Mouse (Mus musculus) T-helper 1 cell (primary cell): ENCODE measurements around the gene Sgsm1.

Source experiments
- in situ Hi-C: fragments of 300-600 bp; cut with MboI, MseI; formaldehyde crosslinking; loops from one replicate; pipeline ENCODE4 v1.15.1; 2025; ENCODE audit warnings: high pct_unique_total_duplicates

Sgsm1 gene

DNA sequence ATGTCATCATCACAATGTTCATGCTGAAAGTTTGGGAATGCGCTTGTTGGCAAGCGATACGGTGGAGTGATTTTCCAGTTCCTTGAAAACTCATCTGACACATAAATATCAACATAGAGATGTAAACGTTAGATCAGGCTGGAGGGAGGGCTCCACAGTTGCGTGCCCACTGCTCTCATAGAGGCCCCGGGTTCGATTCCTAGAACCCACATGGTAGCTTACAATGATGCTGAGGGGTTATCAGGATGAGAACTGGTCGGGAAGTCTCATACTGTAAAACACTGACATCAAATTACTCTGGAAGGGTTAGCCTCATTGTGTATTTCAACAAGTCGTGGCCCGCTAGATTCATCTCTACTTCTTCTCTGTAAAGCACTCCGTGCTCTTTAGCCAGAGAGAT, 24.5 kb downstream of the Sgsm1 start:
- in situ Hi-C loops = no loop called here

DNA sequence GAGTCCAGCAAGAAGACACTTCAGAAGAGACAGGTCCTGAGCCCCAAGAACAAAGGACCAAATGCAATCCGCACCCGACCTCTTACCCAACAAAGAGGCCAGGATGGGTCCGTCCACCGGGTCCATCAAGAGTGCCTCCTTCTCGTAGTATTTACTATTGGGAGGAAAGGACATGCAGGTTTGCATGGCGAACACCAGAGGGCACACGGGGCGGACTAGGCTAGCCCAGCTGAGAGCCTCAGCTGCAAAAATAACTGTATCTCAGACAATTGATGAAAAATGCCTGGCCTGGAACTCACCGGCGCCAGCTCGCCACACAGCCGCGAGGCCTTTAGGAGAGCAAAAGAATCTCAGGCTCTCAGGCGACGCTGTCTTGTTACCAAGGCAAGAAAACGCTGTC, 25.0 kb downstream of the Sgsm1 start:
- in situ Hi-C loops = no loop called here

DNA sequence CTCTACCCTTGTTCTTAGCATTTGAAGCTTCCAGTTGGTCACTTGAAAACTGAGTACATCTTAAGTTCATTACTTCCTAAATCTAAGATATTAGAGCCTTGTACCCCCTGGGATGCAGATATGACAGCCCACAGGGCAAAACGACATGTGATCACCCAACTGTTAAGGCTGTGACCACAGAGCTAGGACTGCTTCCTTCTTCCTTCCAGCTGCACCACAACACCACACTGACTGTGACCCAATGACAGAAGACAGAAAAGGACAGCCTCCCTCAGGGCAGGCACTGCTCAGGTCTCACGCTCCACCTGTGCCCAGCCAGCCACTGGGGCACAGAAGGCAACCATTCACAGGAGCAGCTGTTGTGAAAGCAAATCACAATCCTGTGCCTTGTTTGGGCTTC, 26.9 kb downstream of the Sgsm1 start:
- in situ Hi-C loops = no loop called here

DNA sequence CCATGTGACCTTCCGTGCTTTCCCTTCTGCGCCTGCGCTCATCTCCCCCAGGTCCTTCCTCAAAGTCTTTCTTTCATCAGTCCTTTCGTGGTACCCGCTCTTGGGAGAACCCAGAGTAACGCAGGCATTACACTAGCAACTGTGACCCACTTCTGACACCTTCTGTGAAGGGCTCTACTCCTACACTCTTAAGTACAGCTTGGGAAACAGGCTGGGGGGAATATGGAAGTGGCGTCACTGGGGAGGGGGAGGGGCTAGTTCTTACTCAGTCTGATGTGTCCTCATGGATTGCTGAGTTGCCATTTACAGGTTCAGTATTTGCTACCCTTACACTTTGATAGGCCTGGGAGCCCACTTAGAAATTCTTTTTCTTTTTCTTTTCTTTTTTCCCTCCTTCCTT, 29.0 kb downstream of the Sgsm1 start:
- in situ Hi-C loops = no loop called here

DNA sequence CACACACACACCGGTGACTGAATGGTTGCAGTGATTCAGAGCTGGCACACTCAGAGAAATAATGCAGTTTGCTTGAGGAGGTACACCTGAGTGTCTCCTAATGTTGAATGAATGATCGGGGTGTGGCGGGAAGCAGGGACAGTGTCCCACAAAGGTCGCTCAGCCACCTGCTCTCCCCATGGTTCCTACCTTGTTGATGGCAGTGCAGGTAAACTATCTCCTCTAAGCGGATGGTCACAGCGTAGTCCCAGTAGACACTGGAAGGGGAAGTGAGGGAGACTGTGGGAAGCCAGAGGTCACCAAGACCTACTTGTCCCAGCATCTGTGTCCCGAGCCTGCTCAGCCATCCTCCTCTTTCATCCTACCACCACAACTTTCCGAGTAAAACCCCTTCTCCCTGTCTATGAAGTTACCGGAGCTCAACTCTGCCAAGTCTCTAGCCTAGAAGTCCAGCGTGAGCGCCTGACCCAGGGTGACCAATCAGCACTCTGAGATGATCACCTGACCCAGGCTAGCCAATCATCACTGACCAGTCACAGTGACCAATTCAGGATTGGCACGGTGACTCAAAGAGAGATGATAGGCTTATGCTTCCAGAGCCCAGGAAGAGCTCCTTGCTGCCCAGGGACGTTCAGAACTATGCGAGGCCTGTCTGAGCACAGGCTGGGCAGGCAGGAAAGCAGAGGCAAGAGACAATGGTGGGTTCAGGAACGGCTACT, 30.3 kb downstream of the Sgsm1 start:
- in situ Hi-C loops = no loop called here

DNA sequence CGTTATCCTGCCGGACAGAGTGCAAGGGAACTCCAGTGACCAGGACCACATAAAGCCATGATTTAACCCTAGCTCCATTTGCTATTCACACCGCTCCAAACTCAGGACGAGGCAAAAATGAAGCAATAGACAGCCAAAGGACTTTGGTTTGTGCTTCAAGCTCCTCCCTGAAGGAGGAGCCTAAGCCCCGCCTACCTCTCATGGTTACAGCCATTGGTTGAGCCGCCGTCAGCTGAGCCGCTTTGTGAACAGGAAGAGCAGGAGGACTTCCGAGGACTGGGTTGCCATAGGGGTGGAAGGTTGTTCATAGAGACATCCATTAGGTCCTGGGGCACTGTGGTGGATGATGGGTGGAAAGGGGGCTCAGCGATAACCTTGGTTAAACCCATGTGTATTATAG, 34.7 kb downstream of the Sgsm1 start:
- in situ Hi-C loops = no loop called here

DNA sequence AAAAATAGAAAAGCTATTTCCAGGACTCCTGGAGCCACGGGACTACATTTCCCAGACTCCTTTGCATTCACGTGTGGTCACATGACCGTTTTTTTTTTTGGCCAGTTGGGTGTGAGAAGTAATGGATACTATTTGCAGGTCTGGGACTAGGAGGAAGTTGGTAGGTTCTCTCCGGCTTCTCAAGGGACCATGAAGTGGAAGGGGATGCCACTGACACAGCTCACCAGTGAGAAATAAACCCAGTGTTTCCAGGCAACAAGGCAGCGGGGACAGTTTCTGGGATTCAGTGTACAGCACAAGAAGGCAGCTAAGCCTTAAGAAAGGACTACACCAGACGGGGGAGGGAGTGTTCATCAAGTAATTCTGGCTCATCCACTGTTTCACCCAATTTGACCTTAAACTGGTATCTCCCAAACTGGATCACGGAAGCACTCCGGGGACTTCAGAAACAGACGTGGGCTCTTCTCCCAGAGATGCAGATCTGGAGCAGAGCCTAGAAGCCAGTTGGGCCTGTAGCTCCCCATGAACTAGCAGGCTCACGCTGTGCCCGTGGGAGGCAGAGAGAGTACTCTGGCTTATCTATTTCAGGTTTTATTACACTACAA, 39.3 kb downstream of the Sgsm1 start:
- in situ Hi-C loops = no loop called here

DNA sequence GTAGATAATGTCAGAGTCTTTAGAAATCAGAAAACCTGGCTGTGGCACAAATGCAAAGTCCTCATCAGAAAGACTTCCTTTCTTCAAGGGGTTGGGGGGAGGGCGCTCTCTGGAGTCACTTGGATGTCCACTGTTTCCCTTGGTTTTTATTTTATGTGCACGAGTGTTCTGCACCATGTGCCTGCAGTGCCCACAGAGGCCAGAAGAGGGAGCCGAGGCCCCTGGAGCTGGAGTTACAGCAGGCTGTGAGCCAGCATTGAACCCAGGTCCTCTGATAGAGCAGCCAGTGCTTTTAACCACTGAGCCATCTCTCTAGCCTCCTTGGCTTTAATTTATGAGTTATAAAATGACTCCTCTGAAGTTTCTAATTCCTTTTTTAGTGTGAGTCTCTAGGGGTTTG, 40.5 kb downstream of the Sgsm1 start:
- in situ Hi-C loops = no loop called here

DNA sequence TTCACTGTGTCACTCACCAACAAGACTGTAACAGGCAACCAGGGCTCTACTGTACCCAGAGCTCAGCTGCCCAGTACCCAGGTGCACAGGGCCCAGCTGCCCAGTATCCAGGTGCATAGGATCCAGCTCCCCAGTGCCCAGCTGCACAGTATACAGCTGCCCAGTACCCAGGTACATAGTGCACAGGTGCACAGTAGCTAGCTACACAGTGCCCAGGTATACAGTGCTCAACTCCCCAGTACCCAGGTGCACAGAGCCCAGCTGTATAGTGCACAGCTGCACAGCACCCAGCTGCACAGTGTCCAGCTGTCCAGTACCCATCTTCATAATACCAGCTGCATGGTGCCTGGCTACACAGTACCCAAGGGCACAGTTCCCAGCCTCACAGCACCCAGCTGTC, 42.3 kb downstream of the Sgsm1 start:
- in situ Hi-C loops = no loop called here

DNA sequence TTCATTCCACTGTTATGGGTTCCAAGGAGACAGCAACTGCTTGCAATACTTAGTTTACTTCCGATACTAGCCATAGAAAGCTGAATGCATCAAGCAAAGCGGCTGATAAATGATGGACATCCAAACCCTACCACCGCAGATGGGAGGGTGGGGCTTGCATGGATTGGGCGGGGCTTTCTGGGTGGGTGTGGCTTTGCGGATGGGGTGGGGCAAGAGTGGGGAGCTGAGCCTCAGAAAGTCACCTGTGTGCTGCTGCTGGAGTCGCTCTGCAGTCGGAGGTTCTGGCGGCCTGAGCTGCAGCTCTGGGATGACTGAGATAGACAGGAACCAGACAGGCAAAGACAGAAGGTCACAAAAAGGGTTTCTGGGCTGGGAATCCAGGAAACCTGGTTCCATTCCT, 44.9 kb downstream of the Sgsm1 start:
- in situ Hi-C loops = no loop called here

DNA sequence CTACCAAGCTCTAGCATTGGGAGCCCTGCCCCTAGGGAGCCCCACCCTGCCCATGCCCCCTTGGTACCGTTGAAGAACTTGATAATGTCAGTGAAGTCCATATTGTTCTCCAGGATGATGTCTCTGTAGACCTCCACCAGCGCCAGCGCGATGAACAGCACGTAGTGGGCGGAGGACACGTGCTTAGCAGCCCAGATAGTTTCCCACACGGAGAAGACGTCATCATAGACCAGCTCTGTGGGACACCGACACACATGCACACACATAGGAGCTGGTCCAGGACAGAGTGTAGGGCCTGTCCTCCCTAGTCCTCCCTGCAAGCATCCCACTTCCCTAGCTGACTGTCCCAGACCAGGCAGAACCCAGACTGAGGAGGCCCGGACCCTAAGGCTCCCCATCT, 59.8 kb downstream of the Sgsm1 start:
- in situ Hi-C loops = no loop called here

DNA sequence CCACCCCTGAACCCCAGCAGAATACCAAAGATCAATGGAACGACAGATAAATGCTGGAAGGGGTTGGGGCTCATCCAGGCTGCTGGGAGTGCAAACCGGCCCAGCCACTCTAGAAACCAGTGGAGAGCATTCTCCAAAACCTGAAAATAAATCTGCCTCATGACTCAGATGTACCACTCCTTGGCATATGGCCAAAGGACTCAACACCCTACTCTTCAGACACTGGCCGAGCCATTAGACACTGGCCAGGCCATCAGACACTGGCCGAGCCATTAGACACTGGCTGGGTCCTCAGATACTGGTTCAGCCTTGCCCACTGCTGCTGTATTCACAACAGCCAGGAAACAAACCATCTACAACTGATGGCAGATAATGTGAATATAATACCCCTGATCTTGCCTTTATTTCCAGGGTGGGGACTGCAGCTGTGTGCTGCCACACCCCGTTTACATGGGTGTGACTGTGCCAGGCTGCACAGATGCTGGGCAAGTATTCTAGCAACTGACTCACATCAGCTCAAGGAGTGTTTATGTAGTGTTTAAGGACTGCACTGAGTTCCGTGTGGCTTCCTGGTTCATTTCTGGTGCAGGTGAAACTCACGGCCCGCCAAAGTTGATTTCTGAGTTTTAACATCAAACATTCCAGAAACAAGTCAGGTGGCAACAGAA, 61.2 kb downstream of the Sgsm1 start:
- in situ Hi-C loops = no loop called here

DNA sequence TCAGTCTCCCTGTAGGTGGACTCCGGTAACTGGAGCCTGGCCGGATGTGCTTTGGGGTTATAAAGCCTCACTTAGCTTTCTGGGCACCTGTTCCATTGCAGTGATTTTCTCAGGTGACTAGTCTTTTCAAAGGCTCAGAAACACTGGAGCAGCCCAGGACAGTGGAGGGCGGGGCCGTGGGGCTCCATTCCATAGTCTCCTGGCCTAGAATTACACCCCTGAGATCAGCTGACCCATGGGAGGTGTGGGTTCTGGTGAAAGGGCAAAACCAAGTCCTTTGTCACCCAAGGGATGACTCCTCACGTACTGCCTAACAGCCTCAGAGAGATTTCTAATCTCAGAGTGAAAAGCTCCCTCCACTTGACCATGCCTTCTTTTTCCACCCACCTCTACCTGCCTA, 80.4 kb downstream of the Sgsm1 start:
- in situ Hi-C loops = no loop called here

DNA sequence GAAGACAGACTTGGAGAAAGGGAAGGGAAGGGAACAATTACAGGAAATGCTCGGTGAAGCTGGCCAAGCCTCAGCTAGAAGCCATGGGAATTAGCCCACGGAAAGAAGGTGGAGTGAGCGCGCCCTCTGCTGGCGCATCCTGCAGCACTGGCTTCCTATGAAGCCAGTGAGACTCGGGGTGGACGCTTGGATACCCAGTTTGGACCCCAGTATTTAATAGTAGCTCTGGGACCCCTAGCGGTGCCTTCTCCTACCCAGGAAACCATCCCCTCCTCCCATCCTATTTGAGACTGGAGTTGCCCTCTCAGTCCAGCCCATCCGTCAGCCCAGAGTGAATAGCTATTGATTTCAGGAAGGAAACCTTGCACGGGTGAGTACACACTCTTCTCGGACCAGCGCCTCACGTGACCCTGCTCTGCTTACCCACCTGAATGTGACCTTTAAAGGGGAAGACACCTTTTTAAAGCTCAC, 83.9 kb downstream of the Sgsm1 start, which contains the start of gene Tmem211:
TSS of gene Tmem211 (plus strand) at position 278 of the 471 bp plus-strand sequence.
- in situ Hi-C loops = no loop called here

DNA sequence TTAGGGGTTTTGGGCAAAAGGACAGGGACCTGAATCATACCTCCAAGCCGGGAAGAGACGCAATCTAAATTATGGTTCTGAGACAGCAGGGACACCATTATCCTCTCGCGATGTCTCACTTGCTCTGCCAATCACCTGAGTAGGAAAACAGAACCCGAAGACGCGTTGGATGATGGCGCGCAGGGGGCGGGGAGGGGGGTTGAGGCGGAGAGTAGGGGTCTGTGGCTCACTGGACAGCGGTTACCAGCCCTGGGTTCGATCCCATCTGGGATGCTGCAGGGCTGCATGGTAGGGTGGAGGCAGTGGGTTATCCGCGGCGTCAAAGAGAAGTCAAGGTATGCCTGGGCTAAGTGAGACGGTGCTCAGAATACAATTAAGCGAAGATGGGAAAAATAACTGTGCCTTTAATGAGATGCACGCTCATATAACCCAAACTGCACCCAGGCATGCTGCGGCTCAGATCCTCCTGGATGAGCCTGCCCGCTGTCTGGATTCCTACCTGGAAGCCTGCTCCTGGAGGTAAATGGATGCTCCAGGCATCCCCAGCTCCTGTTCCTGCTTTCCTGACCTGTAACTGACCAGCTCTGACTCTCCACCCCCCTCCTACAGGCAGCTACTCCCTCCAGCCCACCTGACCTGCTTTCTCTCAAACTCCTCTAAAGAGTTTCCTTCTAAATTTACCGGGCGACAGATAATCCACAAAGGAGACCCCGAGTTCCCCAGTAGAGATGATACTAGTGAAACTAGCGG, 84.7 kb downstream of the Sgsm1 start:
- in situ Hi-C loops = no loop called here

DNA sequence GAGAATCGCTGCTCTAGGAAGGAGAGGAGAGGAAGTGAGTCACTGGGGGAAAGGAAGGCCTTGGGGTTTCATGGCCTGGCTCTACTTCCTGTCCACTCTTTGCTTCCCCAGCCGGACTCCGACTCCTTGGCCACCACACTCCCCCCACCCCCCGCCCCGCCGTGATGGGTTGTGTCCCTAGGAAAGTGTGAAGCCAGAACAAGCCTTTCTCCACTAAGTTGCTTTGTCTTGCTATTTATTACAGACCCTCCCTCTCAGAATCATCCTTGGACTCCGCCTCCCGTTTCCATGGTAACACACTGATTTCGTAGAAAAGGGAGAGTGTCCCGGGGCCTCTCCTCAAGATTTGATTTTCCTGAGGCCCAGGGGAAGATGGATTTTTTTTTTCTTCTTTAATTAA, 85.3 kb downstream of the Sgsm1 start:
- in situ Hi-C loops = no loop called here

DNA sequence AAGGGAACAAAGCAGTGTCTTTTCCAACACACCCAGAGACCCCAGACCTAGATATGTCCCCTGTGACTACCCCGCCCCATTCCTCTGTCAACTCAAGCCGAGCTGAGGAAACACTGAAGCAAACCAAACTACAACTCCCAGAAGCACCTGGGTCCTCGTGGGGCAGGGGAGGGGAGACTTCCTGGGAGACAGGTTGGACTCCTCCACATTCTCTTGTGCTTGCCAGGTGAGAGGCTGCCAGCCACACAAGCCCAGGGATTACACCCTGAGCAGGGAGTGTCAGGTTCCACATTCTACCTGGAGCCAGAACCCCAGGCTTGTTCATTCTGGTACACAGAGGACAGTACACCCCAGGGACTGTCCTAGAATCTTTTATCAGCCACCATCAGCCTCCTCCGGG, 86.7 kb downstream of the Sgsm1 start:
- in situ Hi-C loops = no loop called here

DNA sequence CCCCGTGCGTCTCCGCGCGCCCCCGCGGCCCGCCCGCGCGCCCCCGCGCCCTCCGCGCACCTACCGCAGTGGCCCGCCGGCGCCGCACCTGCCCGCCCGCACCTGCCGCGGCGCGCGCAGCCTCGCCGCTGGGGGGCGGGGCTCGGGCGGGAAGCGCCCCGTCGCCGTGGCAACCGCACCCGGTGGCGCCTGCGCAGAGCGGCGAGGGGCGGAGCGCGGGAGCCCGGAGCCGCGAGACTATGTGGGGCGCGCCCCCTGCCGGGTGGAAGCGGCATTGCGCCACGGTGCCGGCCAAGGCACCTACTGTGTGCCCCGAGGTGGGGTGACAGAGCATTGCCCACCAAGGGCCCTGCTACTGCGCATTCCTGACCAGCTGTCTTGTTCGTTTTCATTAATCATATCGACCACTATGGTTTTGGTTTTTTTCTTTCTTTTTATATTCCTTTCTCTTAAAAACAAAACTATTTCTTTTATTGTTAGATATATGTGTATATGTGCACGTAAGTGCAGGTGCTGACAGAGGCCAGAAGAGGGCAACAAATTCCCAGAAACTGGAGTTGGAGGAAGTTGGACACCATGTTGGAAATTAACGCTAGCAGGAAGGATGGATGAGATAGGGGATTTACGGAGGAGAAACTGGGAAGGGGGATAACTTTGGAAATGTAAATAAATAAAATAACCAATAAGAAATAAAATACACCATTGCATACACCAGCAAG, 89.3 kb downstream of the Sgsm1 start, which contains the start of gene 2900026A02Rik:
TSS of gene 2900026A02Rik (minus strand) at position 90 of the 719 bp plus-strand sequence.
- in situ Hi-C loops = no loop called here

DNA sequence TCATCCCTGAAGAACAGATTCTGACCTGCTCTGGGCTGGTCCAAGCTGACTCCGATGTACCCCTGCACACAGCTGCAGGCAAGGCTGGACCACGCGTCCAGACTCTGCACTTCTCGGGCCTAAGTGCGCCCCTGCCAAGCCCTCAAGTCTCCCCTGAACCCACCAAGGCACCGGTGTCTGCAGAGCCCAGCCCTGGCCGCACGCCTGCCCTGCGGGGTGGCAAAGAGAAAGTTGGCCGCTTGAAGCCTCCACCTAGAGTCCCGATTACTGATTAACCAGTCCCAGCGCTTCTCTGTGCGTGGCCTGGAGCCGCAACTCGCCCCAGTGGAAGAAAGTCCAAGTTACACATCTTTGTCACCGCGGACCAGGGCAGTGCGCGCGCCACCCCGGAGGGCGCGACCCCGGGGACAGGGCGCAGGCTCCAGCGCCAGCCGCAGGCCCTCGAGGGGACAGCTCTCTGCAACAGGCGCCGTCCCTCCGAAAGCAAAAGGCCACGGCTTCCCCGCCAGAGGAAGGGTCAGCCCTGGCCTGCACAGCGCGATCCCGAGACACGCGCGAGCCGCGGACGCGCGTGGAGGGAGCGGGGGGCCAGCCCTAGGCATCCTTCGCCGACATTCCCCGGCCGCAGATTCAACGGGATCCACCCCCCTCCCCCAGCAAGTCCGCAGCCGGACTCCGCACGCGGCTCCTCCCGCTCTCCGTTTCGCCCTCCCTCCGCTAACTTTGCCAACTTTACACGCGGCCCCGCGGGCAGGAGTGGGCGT, 90.0 kb downstream of the Sgsm1 start:
- in situ Hi-C loops = no loop called here

DNA sequence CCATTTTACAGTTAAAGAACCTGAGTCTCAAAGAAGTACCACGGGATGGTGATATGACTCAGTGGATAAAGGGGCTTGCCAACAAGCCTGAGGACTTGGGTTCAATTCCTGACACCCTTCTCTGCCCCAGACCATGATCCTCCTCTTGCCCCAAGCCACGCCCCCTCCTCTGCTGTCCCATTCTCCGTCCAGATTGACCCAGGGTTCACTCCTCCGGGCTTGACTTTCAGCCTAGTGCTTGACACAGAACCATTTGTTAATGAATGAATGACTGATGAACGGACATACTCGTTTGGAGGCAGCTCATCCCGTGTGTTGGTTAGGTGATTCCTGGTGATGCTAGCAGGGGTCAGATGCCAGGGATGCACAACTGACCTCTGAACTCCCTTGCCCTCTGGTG, 90.7 kb downstream of the Sgsm1 start:
- in situ Hi-C loops = no loop called here

DNA sequence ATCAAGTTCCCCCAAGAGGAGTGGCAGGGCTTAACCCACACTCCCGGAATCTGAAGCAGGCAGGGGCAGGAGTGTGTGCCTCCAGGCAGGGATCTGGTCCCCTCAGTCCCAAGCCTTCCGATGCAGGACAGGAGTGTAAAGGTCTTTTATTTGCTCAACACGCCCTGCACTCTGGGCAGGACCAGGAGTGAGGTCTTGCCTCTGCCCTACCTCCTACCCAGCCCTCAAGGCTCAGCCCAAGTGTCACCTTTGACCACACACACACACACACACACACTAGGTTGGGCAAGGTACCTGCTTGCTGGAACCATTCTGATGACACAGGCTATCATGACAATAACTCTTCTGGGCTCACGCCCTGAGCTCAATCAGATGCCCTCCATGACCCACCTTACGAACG, 91.1 kb downstream of the Sgsm1 start:
- in situ Hi-C loops = no loop called here
